Mouse (Mus musculus) hindbrain, embryonic 11.5 days (tissue): Measurements from ENCODE around the gene Strip1. TPM values are rescaled to one million over a fixed set of nuclear protein-coding genes. Genes with fewer than 3 reads are reported as not detected.

Experiments
- polyA plus RNA-seq: library from polyadenylated mRNA; unstranded; fragments of >200 nt; fragmentation: Nextera tagmentation; extraction: Ambion mirVana; gene quantifications from 2 replicates; pipeline ENCODE4 v1.2.1, GENCODE M21; 2014

Gene Strip1
- polyA plus RNA-seq, 1 experiment from 2014 or later: 85.1 TPM

Other genes starting within 250 kb of the Strip1 start
- 0.22 and 0.25 TPM in 2 replicates for gene Kcnc4, start 172.1 kb downstream of the Strip1 start, polyA plus RNA-seq
- 1.9 and 3.5 TPM in 2 replicates for gene Slc6a17, start 113.7 kb downstream of the Strip1 start, polyA plus RNA-seq
- not detected in 2 replicates for gene Ubl4b, start 76.6 kb downstream of the Strip1 start, polyA plus RNA-seq
- 0.73 and 1.5 TPM in 2 replicates for gene Alx3, start 36.7 kb downstream of the Strip1 start, polyA plus RNA-seq
- gene Gm10961, start 372 bp downstream of the Strip1 start, polyA plus RNA-seq: not detected in 2 replicates
- 117 and 123 TPM in 2 replicates for gene Ahcyl1, start 64.9 kb upstream of the Strip1 start, polyA plus RNA-seq
- 5.3 and 6.0 TPM in 2 replicates for gene Csf1, start 128.8 kb upstream of the Strip1 start, polyA plus RNA-seq
- gene Eps8l3, start 245.5 kb upstream of the Strip1 start, polyA plus RNA-seq: not detected in 2 replicates